Mouse (Mus musculus): ENCODE measurements at regions not wholly inside any gene's neighbourhood (a gene's known extent, or its start where the extent isn't known, plus 50 kb on each side); places are given as distances from the start of the nearest gene placed in this dataset.

DNA sequence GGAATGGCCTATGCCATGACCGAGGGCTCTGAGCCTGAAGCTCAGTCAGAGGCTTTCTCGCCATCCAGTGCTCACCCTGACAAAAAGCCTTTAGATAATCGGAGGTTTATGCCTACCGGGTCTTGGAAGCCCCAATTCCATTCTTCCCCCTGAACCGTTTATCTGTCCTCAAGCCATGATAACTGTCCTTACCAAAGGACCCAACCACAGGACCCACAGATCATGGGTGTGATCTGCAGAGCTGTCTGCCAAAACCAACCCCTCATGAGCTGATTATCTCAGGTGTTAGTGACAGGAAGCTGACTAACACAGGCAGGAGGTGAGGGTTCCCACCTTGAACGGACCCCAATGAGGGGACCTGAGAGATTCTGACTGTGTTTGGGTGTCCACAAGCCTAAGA, 203.7 kb upstream of the Hmga2 start:
- TF ChIP-seq EP300 (IDR thresholded peaks at IDR 0.05; ENCODE audit: low read depth) (no peak), CTCF (IDR thresholded peaks at IDR 0.05; ENCODE audit: low read depth) (no peak)
